Mouse (Mus musculus) left cerebral cortex, postnatal 10 days (tissue): ENCODE measurements around the gene Lipe. TPM values are rescaled to one million over a fixed set of nuclear protein-coding genes. Genes with fewer than 3 reads are reported as not detected.
"Not testable (repeated sequence)": the region's sequence is repeated elsewhere in the genome, so short reads cannot be mapped to it uniquely, and the experiment has no call there.

ENCODE experiments used
- DNase-seq, 2 experiments: peaks; one replicate each; pipeline ENCODE4 v3.0.0; 2021 to 2022; ENCODE audit warnings: low spot score in 2 of 2, mixed read lengths in 1 of 2; ENCODE audit errors: extremely low spot score in 1 of 2
- intact Hi-C: fragments of 180-260 bp; cut with DNase I; formaldehyde crosslinking; loops from one replicate; pipeline ENCODE4 v1.15.1; 2025
- total RNA-seq, 2 experiments: library from RNA; stranded (reverse); gene quantifications; 2 replicates each; pipeline ENCODE4 v1.2.3; 2021

The Lipe gene
- 1 to 10 TPM; 6.9 to 7.8 TPM for total RNA-seq

GRCm38 (mm10) chr7:25398610-25399009 is at the start of gene Lipe:
Gene Lipe, minus strand, starts transcription at chr7:25398710.
- intact Hi-C loops = no loop called here

GRCm38 (mm10) chr7:25440816-25441153 is 42.3 kb upstream of the Lipe start:
- intact Hi-C loops = no loop called here
- DNase-seq = no peak

More at GRCm38 (mm10) chr7:25398610-25399009, at the start of gene Lipe:
- no peak for DNase-seq

- intact Hi-C loops = no loop called here
- no peak for DNase-seq
Observed at GRCm38 (mm10) chr7:25439978-25440815, 41.7 kb upstream of the Lipe start.

GRCm38 (mm10) chr7:25439124-25439822 is 40.8 kb upstream of the Lipe start:
- intact Hi-C loops = no loop called here
- no peak for DNase-seq

GRCm38 (mm10) chr7:25436704-25437103 is 38.2 kb upstream of the Lipe start:
- DNase-seq = no peak
- intact Hi-C loops = no loop called here

- intact Hi-C loops = no loop called here
- DNase-seq = peak in 1 of 2 experiments; percentile 34
Observed at GRCm38 (mm10) chr7:25436226-25436625, 37.7 kb upstream of the Lipe start.

GRCm38 (mm10) chr7:25435546-25435851 is 37.0 kb upstream of the Lipe start:
- no peak for DNase-seq
- intact Hi-C loops = no loop called here

GRCm38 (mm10) chr7:25434654-25435545 is 36.4 kb upstream of the Lipe start:
- intact Hi-C loops = no loop called here
- no peak for DNase-seq

- DNase-seq = no peak
- intact Hi-C loops = no loop called here
Observed at GRCm38 (mm10) chr7:25433781-25434560, 35.5 kb upstream of the Lipe start.

- DNase-seq = peak in 1 of 2 experiments; percentile 44
Observed at GRCm38 (mm10) chr7:25433007-25433541, 34.6 kb upstream of the Lipe start.

GRCm38 (mm10) chr7:25432381-25432780 is 33.9 kb upstream of the Lipe start:
- intact Hi-C loops = no loop called here
- no peak for DNase-seq

More at GRCm38 (mm10) chr7:25433007-25433541, 34.6 kb upstream of the Lipe start:
- intact Hi-C loops = no loop called here

- intact Hi-C loops = loop anchor here (2.0 kb wide), 1 partner anchor 49 kb away; no protein-coding TSS in a partner anchor
- DNase-seq = no peak
Observed at GRCm38 (mm10) chr7:25429886-25430784, 31.6 kb upstream of the Lipe start.

- no peak for DNase-seq
- intact Hi-C loops = loop anchor here (2.0 kb wide), 1 partner anchor 50 kb away; no protein-coding TSS in a partner anchor
Observed at GRCm38 (mm10) chr7:25428321-25428720, 29.8 kb upstream of the Lipe start.

GRCm38 (mm10) chr7:25427144-25427543 is 28.6 kb upstream of the Lipe start:
- no peak for DNase-seq
- intact Hi-C loops = no loop called here

GRCm38 (mm10) chr7:25426380-25426779 is 27.9 kb upstream of the Lipe start:
- intact Hi-C loops, DNase-seq: not testable (repeated sequence)

- intact Hi-C loops = loop anchor here (1.0 kb wide), 1 partner anchor 175 kb away; no protein-coding TSS in a partner anchor
- DNase-seq = peak; percentile 67 to 81
Observed at GRCm38 (mm10) chr7:25424429-25424828, 25.9 kb upstream of the Lipe start.

- peak in 1 of 2 experiments; percentile 41 for DNase-seq
- intact Hi-C loops = no loop called here
Observed at GRCm38 (mm10) chr7:25422286-25422841, 23.9 kb upstream of the Lipe start.
